In the genomic region with DNA sequence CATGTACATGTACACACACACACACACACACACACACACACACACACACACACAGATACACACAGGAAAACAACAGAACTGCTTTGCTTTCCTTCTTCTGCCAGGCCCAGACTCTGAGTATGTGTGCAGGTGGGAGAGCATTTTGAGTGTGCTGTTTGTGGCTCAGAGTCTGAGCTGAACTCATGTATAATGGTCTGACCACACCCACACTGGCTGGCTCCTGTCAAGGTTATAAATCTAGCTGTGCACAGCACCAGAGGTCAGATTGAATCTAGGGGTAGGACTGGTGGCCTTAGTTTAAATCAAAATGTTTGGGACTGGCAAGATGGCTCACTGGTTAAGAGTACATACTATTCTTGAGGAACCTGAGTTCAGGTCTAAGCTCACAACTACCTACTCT, we compare ENCODE assay signal across 9 mouse cellular contexts.
"Had no signal": no experiment of that assay in that cellular context is flagged by ENCODE, and none has a peak within 500 bp of the region (broad histone marks: within the 10 kb centered on the region; RNA-seq: fewer than 3 reads in every experiment).

No protein-coding gene starts in this region.

- ATAC-seq: liver, postnatal 0 days had no signal

- H3K4me2 ChIP-seq: kidney, embryonic 15.5 days; liver, embryonic 13.5 days; midbrain, embryonic 13.5 days; neural tube, embryonic 15.5 days had no signal

- DNase-seq: liver, embryonic 13.5 days; liver, postnatal 0 days; thymus, adult 2 months; thymus, postnatal 25 days had no signal

- H3K9me3 ChIP-seq: kidney, embryonic 15.5 days; liver, embryonic 13.5 days; midbrain, embryonic 13.5 days; neural tube, embryonic 15.5 days had no signal

- H3K36me3 ChIP-seq: kidney, embryonic 15.5 days; liver, embryonic 13.5 days; midbrain, embryonic 13.5 days; neural tube, embryonic 15.5 days had no signal

- H3K27me3 ChIP-seq: kidney, embryonic 15.5 days; liver, embryonic 13.5 days; midbrain, embryonic 13.5 days; neural tube, embryonic 15.5 days had no signal

- H3K9ac ChIP-seq: kidney, embryonic 15.5 days; liver, embryonic 13.5 days; liver, postnatal 0 days; midbrain, embryonic 13.5 days; neural tube, embryonic 15.5 days had no signal

- H3K4me1 ChIP-seq: liver, embryonic 13.5 days; midbrain, embryonic 13.5 days had no signal

- H3K4me3 ChIP-seq: kidney, embryonic 15.5 days; left cerebral cortex, adult 2 months; liver, embryonic 13.5 days; midbrain, embryonic 13.5 days; myocyte; neural tube, embryonic 15.5 days had no signal

- H3K27ac ChIP-seq: kidney, embryonic 15.5 days; left cerebral cortex, adult 2 months; liver, embryonic 13.5 days; midbrain, embryonic 13.5 days; neural tube, embryonic 15.5 days had no signal
